Mouse (Mus musculus) adrenal gland, postnatal 25 days (tissue): ENCODE results near the gene Gm45234. TPM values are rescaled to one million over a fixed set of nuclear protein-coding genes. Genes with fewer than 3 reads are reported as not detected.

ENCODE experiments used
- DNase-seq: peaks from one replicate; pipeline ENCODE4 v3.0.0; 2021; ENCODE audit warnings: mixed read lengths
- total RNA-seq: library from RNA; stranded (reverse); gene quantifications from 2 replicates; pipeline ENCODE4 v1.2.3, GENCODE M21; 2021

The Gm45234 gene
- total RNA-seq, 1 experiment from 2014 or later: not detected

- no peak for DNase-seq
Measured at GRCm38 (mm10) chr6:124739231-124739796, 16.5 kb downstream of the Gm45234 start.

- DNase-seq: no peak
Measured at GRCm38 (mm10) chr6:124738511-124739023, 17.3 kb downstream of the Gm45234 start, which contains the start of gene Ptpn6. Ptpn6 (minus strand) TSS chr6:124738714.

- DNase-seq: no peak
Measured at GRCm38 (mm10) chr6:124737040-124737439, 18.8 kb downstream of the Gm45234 start.

- DNase-seq: no peak
Measured at GRCm38 (mm10) chr6:124734417-124734816, 21.4 kb downstream of the Gm45234 start.

GRCm38 (mm10) chr6:124732476-124733370 is 23.1 kb downstream of the Gm45234 start:
- no peak for DNase-seq

GRCm38 (mm10) chr6:124731038-124731437 is 24.8 kb downstream of the Gm45234 start:
- no peak for DNase-seq

GRCm38 (mm10) chr6:124729850-124730705 is 25.7 kb downstream of the Gm45234 start:
- no peak for DNase-seq

GRCm38 (mm10) chr6:124728621-124729020 is 27.2 kb downstream of the Gm45234 start:
- peak; percentile 48 for DNase-seq

GRCm38 (mm10) chr6:124724472-124724871 is 31.3 kb downstream of the Gm45234 start:
- DNase-seq: no peak

- DNase-seq: no peak
Measured at GRCm38 (mm10) chr6:124723541-124723940, 32.3 kb downstream of the Gm45234 start.

GRCm38 (mm10) chr6:124722876-124723473 is 32.8 kb downstream of the Gm45234 start:
- no peak for DNase-seq

GRCm38 (mm10) chr6:124720904-124721303 is 34.9 kb downstream of the Gm45234 start:
- no peak for DNase-seq

- DNase-seq: no peak
Measured at GRCm38 (mm10) chr6:124719354-124719978, 36.4 kb downstream of the Gm45234 start.

GRCm38 (mm10) chr6:124718703-124719102 is 37.1 kb downstream of the Gm45234 start:
- DNase-seq: no peak

GRCm38 (mm10) chr6:124717968-124718367 is 37.9 kb downstream of the Gm45234 start:
- no peak for DNase-seq

- peak; percentile 52 for DNase-seq
Measured at GRCm38 (mm10) chr6:124716864-124717490, 38.8 kb downstream of the Gm45234 start.

- DNase-seq: no peak
Measured at GRCm38 (mm10) chr6:124712918-124713317, 42.9 kb downstream of the Gm45234 start.

- DNase-seq: peak; percentile 98
Measured at GRCm38 (mm10) chr6:124711824-124712782, 43.7 kb downstream of the Gm45234 start, which contains the start of the genes Emg1 and Phb2. Emg1 (minus strand) TSS chr6:124712178. Phb2 (plus strand) TSS chr6:124712336.

GRCm38 (mm10) chr6:124708289-124708889 is 47.4 kb downstream of the Gm45234 start:
- DNase-seq: no peak
